Mouse (Mus musculus) lung, embryonic 14.5 days (tissue): ENCODE data around the gene Kcnj8. TPM values are rescaled to one million over a fixed set of nuclear protein-coding genes. Genes with fewer than 3 reads are reported as not detected.
"Not testable (repeated sequence)": the region's sequence is repeated elsewhere in the genome, so short reads cannot be mapped to it uniquely, and the experiment has no call there.

ENCODE experiments used
- ATAC-seq: fragments of 200-750 bp; cut with Nextera tagmentation; 2 replicates; pipeline ENCODE4 v1.8.0; 2017; ENCODE audit warnings: mild to moderate bottlenecking, moderate TSS enrichment, moderate library complexity; ENCODE audit not compliant: insufficient read depth
- DNase-seq: peaks from one replicate; pipeline ENCODE4 v3.0.0-alpha.2; 2015
- H3K27ac ChIP-seq: fragments of 300-500 bp; sonication (generic); 2 replicates; pipeline ENCODE4 v1.5.1; 2014; ENCODE audit warnings: low read depth, mild to moderate bottlenecking, moderate library complexity
- H3K27me3 ChIP-seq: fragments of 300-500 bp; sonication (generic); 2 replicates; pipeline ENCODE4 v1.6.1; 2014; ENCODE audit warnings: low read length, control low read depth; ENCODE audit not compliant: insufficient read depth
- H3K36me3 ChIP-seq: fragments of 300-500 bp; sonication (generic); 2 replicates; pipeline ENCODE4 v1.6.1; 2014; ENCODE audit warnings: control low read depth; ENCODE audit not compliant: insufficient read depth
- H3K4me1 ChIP-seq: fragments of 300-500 bp; sonication (generic); 2 replicates; pipeline ENCODE4 v1.6.1; 2014; ENCODE audit warnings: antibody characterized with exemption, control low read depth; ENCODE audit not compliant: insufficient read depth
- H3K4me2 ChIP-seq: fragments of 300-500 bp; sonication (generic); 2 replicates; pipeline ENCODE4 v1.6.1; 2014; ENCODE audit warnings: mild to moderate bottlenecking
- H3K4me3 ChIP-seq: fragments of 300-500 bp; sonication (generic); 2 replicates; pipeline ENCODE4 v1.5.1; 2014; ENCODE audit warnings: low read depth, low read length
- H3K9ac ChIP-seq: fragments of 300-500 bp; sonication (generic); 2 replicates; pipeline ENCODE4 v1.6.1; 2014
- H3K9me3 ChIP-seq: fragments of 300-500 bp; sonication (generic); 2 replicates; pipeline ENCODE4 v1.6.1; 2016; ENCODE audit warnings: low read depth, low read length, control low read depth
- CTCF ChIP-seq: IDR thresholded peaks from 2 replicates; pipeline ENCODE4 v1.5.1; 2016; ENCODE audit warnings: antibody characterized with exemption, low read depth
- WGBS: fragments of 180-500 bp; shearing (Covaris S2); extraction: QIAGEN DNeasy Blood & Tissue Kit; methylation state at CpG from one replicate; pipeline ENCODE4 v1.1.7; 2014; 5-methylcytosine and 5-hydroxymethylcytosine counted together
- polyA plus RNA-seq: library from polyadenylated mRNA; unstranded; fragments of >200 nt; fragmentation: Nextera tagmentation; extraction: Ambion mirVana; gene quantifications from 2 replicates; pipeline ENCODE4 v1.2.1, GENCODE M21; 2014

Gene Kcnj8
- polyA plus RNA-seq, 1 experiment from 2014 or later = 13.6 TPM

DNA sequence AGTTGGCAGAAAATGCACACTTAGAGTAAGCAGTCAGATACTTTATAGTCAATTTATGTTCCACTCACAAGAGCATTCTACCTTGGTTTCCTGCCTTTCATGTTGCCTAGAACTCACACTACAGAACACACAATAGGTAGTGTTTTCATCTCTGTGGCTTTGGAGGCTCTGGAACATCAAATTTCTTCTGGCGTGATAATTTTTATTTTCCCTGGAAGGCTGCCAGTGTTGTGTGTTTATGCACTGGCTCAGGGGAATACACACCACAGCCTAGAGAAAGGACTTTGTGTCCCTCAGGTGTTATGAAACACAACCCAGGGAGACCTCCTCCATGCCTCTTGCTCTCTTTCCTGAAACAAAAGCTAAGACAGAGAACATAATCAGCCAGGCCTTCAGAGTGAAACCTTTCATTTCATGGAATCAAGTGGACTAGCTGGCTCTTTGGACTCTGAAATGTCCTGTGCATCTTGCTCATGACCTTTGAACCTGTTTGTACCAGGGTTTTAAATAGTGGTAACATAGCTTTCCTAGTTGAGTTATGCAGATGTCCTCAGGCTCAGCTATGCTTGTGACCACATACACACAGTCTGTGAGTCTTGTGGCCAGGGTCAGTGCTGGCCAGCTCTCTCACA is 43.4 kb downstream of the Kcnj8 start:
- H3K9ac ChIP-seq = no peak overlapping the region
- no peak overlapping the region for H3K4me3 ChIP-seq
- no peaks in the 10 kb centered on the region for H3K9me3 ChIP-seq
- no peaks in the 10 kb centered on the region for H3K36me3 ChIP-seq
- H3K4me2 ChIP-seq = no peak overlapping the region
- DNase-seq (no peak), ATAC-seq (no peak)
- no peaks in the 10 kb centered on the region for H3K27me3 ChIP-seq
- 29% methylated on average over 1 of the region's 1 CpGs for WGBS
- no peak overlapping the region for H3K27ac ChIP-seq
- no peak for TF ChIP-seq CTCF
- peaks cover 2% of the 10 kb centered on the region; the same call in 1 of the 2 replicates for H3K4me1 ChIP-seq

DNA sequence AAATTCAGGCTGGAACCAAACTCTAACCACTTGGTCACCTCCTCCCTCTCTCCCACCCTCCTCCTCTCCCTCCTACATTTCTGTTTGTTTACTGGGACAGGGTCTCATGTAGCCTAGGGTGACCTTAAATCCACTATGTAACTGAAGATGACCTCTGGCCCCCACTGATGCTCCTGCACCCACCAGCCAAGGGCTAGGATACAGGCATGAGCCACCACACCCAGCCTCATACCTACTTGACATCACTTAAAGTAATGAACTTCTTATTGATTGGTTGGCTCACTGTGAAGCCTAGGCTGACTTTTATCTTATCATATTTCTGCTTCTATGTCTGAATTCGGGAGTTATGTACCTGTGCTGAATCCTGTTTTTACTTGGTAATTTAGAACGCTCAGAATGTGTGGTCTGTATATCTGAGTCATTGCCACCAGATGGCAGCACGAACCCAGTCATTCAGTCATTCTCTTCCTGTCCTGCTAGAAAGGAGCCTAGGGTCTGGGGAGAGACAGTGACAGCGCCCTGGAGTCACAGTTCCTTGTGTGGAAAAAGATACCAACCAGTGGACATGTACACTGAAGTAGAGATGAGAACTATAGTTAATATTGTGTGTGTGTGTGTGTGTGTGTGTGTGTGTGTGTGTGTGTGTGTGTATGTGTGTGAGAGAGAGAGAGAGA is 46.6 kb downstream of the Kcnj8 start:
- no peak overlapping the region for H3K9ac ChIP-seq
- no peak overlapping the region for H3K4me3 ChIP-seq
- DNase-seq (peak; percentile 92), ATAC-seq (peak; percentile 58)
- no peaks in the 10 kb centered on the region for H3K27me3 ChIP-seq
- H3K9me3 ChIP-seq = no peaks in the 10 kb centered on the region
- no peak overlapping the region for H3K27ac ChIP-seq
- peak; percentile 90 for TF ChIP-seq CTCF
- peaks cover 2% of the 10 kb centered on the region; the same call in 1 of the 2 replicates for H3K4me1 ChIP-seq
- H3K4me2 ChIP-seq = no peak overlapping the region
- H3K36me3 ChIP-seq = no peaks in the 10 kb centered on the region
- WGBS = 5% methylated on average over 4 of the region's 4 CpGs

DNA sequence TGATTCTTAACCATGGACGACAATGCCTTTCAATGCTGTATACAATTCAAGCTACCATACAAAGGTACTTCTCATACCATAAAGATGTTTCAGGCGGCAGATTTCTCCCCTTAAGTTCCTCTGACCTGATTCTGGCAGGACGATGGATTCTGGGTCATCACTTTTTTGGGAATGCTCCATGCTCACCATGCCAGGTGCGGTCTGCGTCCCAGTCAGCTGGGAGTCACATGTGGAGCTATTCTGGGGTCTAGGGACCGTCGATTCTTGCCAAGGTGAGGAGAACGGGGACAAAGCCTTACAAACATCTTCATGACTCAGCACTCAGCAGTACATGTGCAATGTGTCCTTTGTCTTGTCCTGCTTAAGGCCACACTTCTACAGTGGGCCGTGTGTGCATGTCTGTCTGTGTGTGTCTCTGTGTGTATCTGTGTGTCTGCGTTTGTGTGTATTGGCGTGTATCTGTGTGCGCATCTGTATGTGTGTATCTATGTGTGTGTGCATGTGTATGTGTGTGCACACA is 49.8 kb downstream of the Kcnj8 start:
- WGBS = 74% methylated on average over 12 of the region's 12 CpGs
- H3K36me3 ChIP-seq = no peaks in the 10 kb centered on the region

DNA sequence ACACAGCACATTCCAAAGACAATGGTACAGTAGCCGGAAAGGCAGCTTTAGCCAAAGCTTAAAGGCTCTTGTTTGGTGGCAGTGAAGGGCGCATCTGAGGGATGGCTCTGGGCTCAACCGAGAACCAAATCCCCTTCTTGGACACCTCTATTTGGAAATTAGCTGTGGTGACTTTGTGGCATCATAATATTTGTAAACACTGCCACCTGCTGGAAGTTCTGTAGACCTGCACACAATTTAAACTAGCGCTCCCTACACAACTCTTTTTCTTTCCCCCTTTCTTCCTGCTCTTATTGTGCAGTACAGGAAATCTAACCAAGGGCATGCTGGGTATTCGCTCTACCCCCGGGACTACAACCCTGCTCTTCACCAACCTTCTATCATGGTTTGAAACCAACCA is 52.3 kb downstream of the Kcnj8 start:
- ATAC-seq = peak; percentile 73
- DNase-seq = peak; percentile 86
- WGBS = 12% methylated on average over 6 of the region's 6 CpGs

More for the DNA sequence above, 49.8 kb downstream of the Kcnj8 start:
- Histone ChIP-seq H3K4me1 (no peaks in the 10 kb centered on the region), H3K9ac (no peak overlapping the region), H3K4me3 (no peak overlapping the region), H3K4me2 (no peak overlapping the region), H3K27ac (no peak overlapping the region), H3K27me3 (no peaks in the 10 kb centered on the region), H3K9me3 (no peaks in the 10 kb centered on the region)
- TF ChIP-seq CTCF = no peak
- no peak for DNase-seq
- no peak for ATAC-seq

DNA sequence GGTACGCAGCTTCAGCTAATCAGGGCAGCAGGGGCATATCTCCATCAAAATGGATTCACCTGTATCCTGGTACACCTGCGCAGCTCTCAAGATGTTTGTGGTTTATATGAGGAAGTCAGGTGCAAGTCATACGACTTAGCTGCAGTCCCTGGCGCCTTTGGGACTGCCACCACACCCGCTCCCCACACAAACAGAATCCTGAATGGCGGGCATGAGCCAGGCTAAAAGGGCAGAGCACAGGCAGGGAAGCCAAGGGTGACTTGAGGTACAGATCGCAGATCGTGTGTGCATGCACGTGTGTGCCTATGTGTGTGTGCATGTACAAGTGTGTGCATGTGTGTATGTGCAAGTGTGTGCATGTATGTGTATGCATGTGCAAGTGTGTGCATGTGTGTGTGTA is 56.0 kb downstream of the Kcnj8 start:
- not testable (repeated sequence) for H3K4me2 ChIP-seq, H3K9ac ChIP-seq, H3K27me3 ChIP-seq, H3K9me3 ChIP-seq, DNase-seq, H3K4me1 ChIP-seq, H3K27ac ChIP-seq, H3K36me3 ChIP-seq, H3K4me3 ChIP-seq, ATAC-seq
- 62% methylated on average over 8 of the region's 9 CpGs for WGBS

More for the DNA sequence above, 52.3 kb downstream of the Kcnj8 start:
- peak; percentile 75 for TF ChIP-seq CTCF
- Histone ChIP-seq H3K4me2 (no peak overlapping the region), H3K27me3 (no peaks in the 10 kb centered on the region), H3K9ac (no peak overlapping the region), H3K36me3 (no peaks in the 10 kb centered on the region), H3K27ac (no peak overlapping the region), H3K4me3 (no peak overlapping the region), H3K4me1 (no peaks in the 10 kb centered on the region), H3K9me3 (no peaks in the 10 kb centered on the region)

DNA sequence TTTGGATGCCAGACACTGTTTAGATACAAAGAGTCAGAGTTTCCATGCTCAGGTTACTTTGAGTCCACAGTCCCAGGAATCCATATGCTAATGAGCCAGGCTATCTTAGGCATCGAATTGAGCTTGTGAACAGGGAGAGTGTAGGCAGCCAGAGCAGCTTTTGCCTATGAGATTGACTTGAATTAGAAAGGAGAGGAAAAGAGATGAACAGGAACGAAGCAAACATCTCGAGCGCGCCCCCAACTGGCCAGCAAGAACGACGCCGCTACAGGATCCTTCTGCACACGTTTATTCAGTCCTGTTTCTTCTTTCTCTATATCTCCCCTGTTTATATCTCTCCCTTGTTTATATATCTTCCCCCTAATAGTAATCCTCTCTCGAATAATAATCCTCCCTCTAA is 56.5 kb downstream of the Kcnj8 start:
- Histone ChIP-seq H3K4me3 (no peak overlapping the region), H3K9me3 (no peaks in the 10 kb centered on the region), H3K9ac (no peak overlapping the region), H3K36me3 (no peaks in the 10 kb centered on the region), H3K27me3 (0 out of 2 replicates have a peak, but pooled peaks cover 4% of the 10 kb centered on the region), H3K27ac (no peak overlapping the region), H3K4me1 (no peaks in the 10 kb centered on the region), H3K4me2 (no peak overlapping the region)
- DNase-seq (peak; percentile 65), ATAC-seq (no peak)
- 1% methylated on average over 10 of the region's 10 CpGs for WGBS
- TF ChIP-seq CTCF = peak; percentile 46

Other genes starting within 250 kb of the Kcnj8 start
- 0.08 and 0.12 TPM in 2 replicates for gene Slco1a5, start 248.6 kb downstream of the Kcnj8 start, polyA plus RNA-seq
- 17.7 and 21.2 TPM in 2 replicates for gene Pyroxd1, start 226.0 kb downstream of the Kcnj8 start, polyA plus RNA-seq
- gene Recql, start 184.5 kb downstream of the Kcnj8 start, polyA plus RNA-seq = 29.9 and 33.0 TPM in 2 replicates
- gene Golt1b, start 184.4 kb downstream of the Kcnj8 start, polyA plus RNA-seq = 107 and 113 TPM in 2 replicates
- 1.5 and 1.6 TPM in 2 replicates for gene Spx, start 158.2 kb downstream of the Kcnj8 start, polyA plus RNA-seq
- gene Gys2, start 98.5 kb downstream of the Kcnj8 start, polyA plus RNA-seq = not detected in 2 replicates
- 215 and 230 TPM in 2 replicates for gene Ldhb, start 63.7 kb downstream of the Kcnj8 start, polyA plus RNA-seq
- gene Abcc9, start 130.7 kb upstream of the Kcnj8 start, polyA plus RNA-seq = 4.9 and 6.3 TPM in 2 replicates
- 71.1 and 71.8 TPM in 2 replicates for gene Cmas, start 185.1 kb upstream of the Kcnj8 start, polyA plus RNA-seq
- not detected in 2 replicates for gene Sult6b2, start 232.9 kb upstream of the Kcnj8 start, polyA plus RNA-seq